Mouse (Mus musculus) C2C12 (cell line): ENCODE data around the gene Trpd52l3. TPM values are rescaled to one million over a fixed set of nuclear protein-coding genes. Genes with fewer than 3 reads are reported as not detected.
"Not testable (repeated sequence)": the region's sequence is repeated elsewhere in the genome, so short reads cannot be mapped to it uniquely, and the experiment has no call there.

Experiments
- H3K27me3 ChIP-seq: one replicate; pipeline ENCODE4 v1.6.1; 2011; ENCODE audit not compliant: control insufficient read depth, insufficient read depth, insufficient read length
- H3K36me3 ChIP-seq: one replicate; pipeline ENCODE4 v1.6.1; 2011; ENCODE audit not compliant: control insufficient read depth, insufficient read depth
- H3K4me3 ChIP-seq: one replicate; pipeline ENCODE4 v1.5.1; 2011; ENCODE audit warnings: mild to moderate bottlenecking, control low read depth; ENCODE audit not compliant: poor library complexity, insufficient read depth, severe bottlenecking
- H3K79me2 ChIP-seq: one replicate; pipeline ENCODE4 v1.6.1; 2011; ENCODE audit not compliant: control insufficient read depth, insufficient read depth
- H3K79me3 ChIP-seq: one replicate; pipeline ENCODE4 v1.6.1; 2011; ENCODE audit warnings: low read depth, control low read depth
- H3ac ChIP-seq: one replicate; pipeline ENCODE3; 2011; ENCODE audit warnings: low read depth; ENCODE audit not compliant: control insufficient read depth, insufficient read length
- CEBPB ChIP-seq: IDR thresholded peaks from one replicate; pipeline ENCODE4 v1.6.1; 2011; ENCODE audit warnings: low read depth, mild to moderate bottlenecking, control low read depth, moderate library complexity
- CTCF ChIP-seq: IDR thresholded peaks from one replicate; pipeline ENCODE4 v1.5.1; 2011; ENCODE audit not compliant: control insufficient read depth, insufficient read depth, insufficient read length
- FOSL1 ChIP-seq: IDR thresholded peaks from one replicate; pipeline ENCODE4 v1.8.0; 2011; ENCODE audit warnings: mild to moderate bottlenecking, low read length; ENCODE audit not compliant: poor library complexity, insufficient read depth, severe bottlenecking
- MAX ChIP-seq: IDR thresholded peaks from one replicate; pipeline ENCODE4 v1.6.1; 2011; ENCODE audit warnings: mild to moderate bottlenecking, control low read depth
- MYOD1 ChIP-seq: IDR thresholded peaks from one replicate; pipeline ENCODE4 v1.6.1; 2011; ENCODE audit warnings: low read depth; ENCODE audit not compliant: control insufficient read depth, insufficient read length
- MYOG ChIP-seq: IDR thresholded peaks from one replicate; pipeline ENCODE4 v1.6.1; 2011; ENCODE audit not compliant: control insufficient read depth, insufficient read length; ENCODE audit errors: extremely low read depth
- USF1 ChIP-seq: IDR thresholded peaks from one replicate; pipeline ENCODE4 v1.6.1; 2011; ENCODE audit warnings: low read depth, mild to moderate bottlenecking, control low read depth, moderate library complexity
- polyA plus RNA-seq: library from polyadenylated mRNA; unstranded; fragments of >200 nt; fragmentation: generic; extraction: Trizol; gene quantifications from one replicate; pipeline ENCODE4 v1.2.1, GENCODE M21; 2012; ENCODE audit warnings: missing spikeins

The Trpd52l3 gene
- polyA plus RNA-seq, 1 experiment, result not detected

DNA sequence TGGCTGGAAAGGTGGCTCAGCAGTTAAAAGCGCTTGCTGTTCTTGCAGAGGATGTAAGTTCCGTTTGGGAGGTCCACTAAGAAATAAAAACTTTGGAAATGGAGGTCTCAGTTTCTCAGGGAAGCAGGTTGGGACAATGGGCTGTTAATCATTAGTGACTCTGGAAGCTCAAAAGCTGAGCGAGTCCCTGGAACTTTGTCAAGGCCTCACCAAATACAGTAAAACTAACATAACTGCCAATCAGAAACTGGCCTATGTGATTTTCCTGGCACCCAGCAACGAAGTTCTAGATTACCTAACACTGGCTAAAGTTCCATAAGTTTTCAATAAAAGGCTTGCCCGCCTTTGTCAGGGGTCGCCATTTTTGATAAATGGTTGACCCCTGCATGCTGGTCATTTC, 12.6 kb downstream of the Trpd52l3 start:
- no peaks in the 10 kb centered on the region for H3K79me3 ChIP-seq
- H3K79me2 ChIP-seq, result no peaks in the 10 kb centered on the region
- H3K36me3 ChIP-seq, result no peaks in the 10 kb centered on the region
- H3K4me3 ChIP-seq, result no peak overlapping the region
- TF ChIP-seq USF1 (no peak), MAX (no peak), MYOD1 (no peak), FOSL1 (no peak), CEBPB (no peak), CTCF (no peak)
- no peak overlapping the region for H3ac ChIP-seq
- peaks cover 17% of the 10 kb centered on the region for H3K27me3 ChIP-seq

- H3ac ChIP-seq, H3K36me3 ChIP-seq, H3K4me3 ChIP-seq, H3K27me3 ChIP-seq, H3K79me2 ChIP-seq, H3K79me3 ChIP-seq: not testable (repeated sequence)
Observed at GRCm38 (mm10) chr19:30023419-30023818, 19.8 kb downstream of the Trpd52l3 start.

DNA sequence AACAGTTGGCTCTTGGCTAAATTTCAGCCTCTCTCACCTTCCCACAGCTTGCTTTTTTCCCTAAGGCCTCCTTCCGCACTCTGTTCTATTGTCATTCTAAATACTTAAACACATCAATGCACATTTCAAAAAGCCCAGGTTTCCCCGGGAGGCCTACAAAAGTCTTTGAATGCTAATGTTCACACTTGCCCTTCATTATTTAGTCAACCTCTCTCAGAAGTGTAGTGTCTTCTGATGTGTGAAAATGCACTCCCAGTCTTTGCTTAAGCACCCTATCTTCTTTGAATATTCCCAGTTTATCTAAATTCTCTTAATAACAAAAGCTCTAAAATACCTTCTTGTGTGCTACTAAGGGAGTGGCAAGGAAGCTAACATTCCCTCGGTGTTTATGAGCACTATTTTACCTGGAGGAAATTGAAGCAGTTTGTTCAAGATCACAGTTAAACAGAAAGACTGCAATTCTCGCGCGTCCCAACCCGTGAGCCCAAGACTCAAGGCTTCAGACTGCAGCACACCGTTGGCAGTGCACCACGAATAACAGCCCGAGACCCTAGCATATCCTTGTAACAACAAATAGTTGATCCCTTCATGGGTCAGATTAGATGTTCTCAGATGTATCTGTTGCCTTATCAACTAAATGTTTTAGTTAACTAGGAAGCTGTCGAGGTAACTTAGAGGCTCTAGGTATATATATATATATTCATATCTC, 25.6 kb downstream of the Trpd52l3 start:
- Histone ChIP-seq H3K79me2 (peaks cover 39% of the 10 kb centered on the region), H3K27me3 (no peaks in the 10 kb centered on the region), H3K36me3 (peaks cover 11% of the 10 kb centered on the region), H3K4me3 (no peak overlapping the region), H3ac (no peak overlapping the region), H3K79me3 (peaks cover 33% of the 10 kb centered on the region)
- TF ChIP-seq MYOG (no peak), CTCF (no peak), MYOD1 (no peak)

DNA sequence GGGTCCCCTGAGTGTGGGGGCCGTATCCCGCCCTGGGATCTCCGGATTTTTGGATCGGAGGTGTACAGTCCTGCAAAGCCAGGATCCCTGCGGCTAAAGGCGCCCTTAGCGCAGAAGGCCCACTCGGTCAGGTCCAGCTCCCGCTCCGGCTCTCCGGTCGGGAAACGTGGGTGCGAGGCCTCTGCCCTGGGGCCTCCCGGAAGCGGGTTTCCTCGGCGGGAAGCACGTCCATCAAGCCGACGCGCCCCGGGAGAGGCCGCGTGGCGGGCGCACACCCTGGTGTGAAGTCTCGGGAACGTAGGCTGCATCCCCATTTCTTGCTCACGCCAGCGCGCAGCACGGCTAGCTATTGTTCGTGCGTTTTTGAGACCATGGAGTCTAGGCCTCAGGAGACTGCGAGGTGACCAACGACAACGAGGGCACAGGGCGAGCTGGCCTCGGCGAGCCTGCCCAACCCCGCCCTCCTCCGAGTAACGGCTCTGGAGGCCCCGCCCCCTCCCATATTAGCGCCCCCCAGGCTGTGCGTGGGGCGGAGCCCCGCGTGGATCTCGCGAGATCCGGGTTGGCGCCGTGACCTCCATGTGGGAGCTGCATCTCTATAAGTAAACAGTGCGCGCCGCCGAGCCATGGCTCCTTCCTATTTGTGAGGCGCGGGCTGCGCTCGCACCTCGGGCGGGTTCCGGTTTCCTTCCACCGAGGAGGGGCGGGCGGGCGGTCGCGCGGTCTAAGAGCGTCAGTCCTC, 26.5 kb downstream of the Trpd52l3 start, which contains the start of gene Uhrf2:
Gene Uhrf2 (plus strand): TSS at position 620 of the 742 bp plus-strand sequence.
- peaks cover 48% of the 10 kb centered on the region for H3K79me2 ChIP-seq
- peaks cover 41% of the 10 kb centered on the region for H3K79me3 ChIP-seq
- peaks cover 16% of the 10 kb centered on the region for H3K36me3 ChIP-seq
- TF ChIP-seq MYOG (no peak), USF1 (no peak), CTCF (no peak), MAX (no peak), MYOD1 (no peak), CEBPB (no peak), FOSL1 (no peak)
- H3ac ChIP-seq, result peak within 1 kb of the TSS; percentile 98
- H3K27me3 ChIP-seq, result no peaks in the 10 kb centered on the region
- peak within 1 kb of the TSS; percentile 83 for H3K4me3 ChIP-seq

GRCm38 (mm10) chr19:30030636-30031467, 27.3 kb downstream of the Trpd52l3 start:
- H3K36me3 ChIP-seq, result peaks cover 16% of the 10 kb centered on the region
- H3K4me3 ChIP-seq, result peak overlapping the region; percentile 83
- no peaks in the 10 kb centered on the region for H3K27me3 ChIP-seq
- peak overlapping the region; percentile 98 for H3ac ChIP-seq
- TF ChIP-seq USF1 (no peak), CTCF (no peak), CEBPB (no peak), FOSL1 (no peak), MYOG (no peak), MAX (no peak), MYOD1 (no peak)
- H3K79me3 ChIP-seq, result peaks cover 49% of the 10 kb centered on the region
- peaks cover 56% of the 10 kb centered on the region for H3K79me2 ChIP-seq

DNA sequence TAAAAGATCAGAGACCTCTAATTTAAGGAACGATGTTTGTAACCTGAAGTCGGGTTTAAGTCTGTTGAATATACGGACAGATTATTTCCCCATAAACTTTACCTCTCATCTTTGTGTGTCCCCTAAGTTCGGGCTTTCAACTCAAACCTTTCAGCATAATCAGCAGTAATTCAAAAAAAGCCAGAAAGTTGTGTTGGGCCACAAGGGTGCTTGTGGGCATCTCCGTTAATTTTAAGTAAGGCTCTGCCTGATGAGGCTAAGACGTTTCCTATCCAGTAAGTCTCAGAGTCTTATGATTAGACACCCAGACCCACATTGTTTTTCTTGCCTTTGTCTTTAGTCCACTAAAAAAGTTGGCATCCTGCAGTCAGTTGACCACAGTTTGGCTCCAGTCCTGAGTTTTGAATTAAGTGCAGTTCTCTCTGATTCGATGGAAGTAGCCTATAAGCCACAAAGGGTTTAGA, 27.9 kb downstream of the Trpd52l3 start:
- H3ac ChIP-seq, result peak overlapping the region; percentile 98
- TF ChIP-seq MYOD1, result no peak
- TF ChIP-seq USF1, result no peak
- TF ChIP-seq MAX, result no peak
- TF ChIP-seq FOSL1, result no peak
- TF ChIP-seq CTCF, result no peak
- TF ChIP-seq CEBPB, result no peak
- TF ChIP-seq MYOG, result no peak
- peaks cover 56% of the 10 kb centered on the region for H3K79me3 ChIP-seq

More for the DNA sequence above, 27.9 kb downstream of the Trpd52l3 start:
- no peaks in the 10 kb centered on the region for H3K27me3 ChIP-seq
- H3K79me2 ChIP-seq, result peaks cover 62% of the 10 kb centered on the region
- peak overlapping the region; percentile 83 for H3K4me3 ChIP-seq
- H3K36me3 ChIP-seq, result peaks cover 16% of the 10 kb centered on the region
